Mouse (Mus musculus): ENCODE measurements around the gene Tmem54.

The Tmem54 gene

DNA sequence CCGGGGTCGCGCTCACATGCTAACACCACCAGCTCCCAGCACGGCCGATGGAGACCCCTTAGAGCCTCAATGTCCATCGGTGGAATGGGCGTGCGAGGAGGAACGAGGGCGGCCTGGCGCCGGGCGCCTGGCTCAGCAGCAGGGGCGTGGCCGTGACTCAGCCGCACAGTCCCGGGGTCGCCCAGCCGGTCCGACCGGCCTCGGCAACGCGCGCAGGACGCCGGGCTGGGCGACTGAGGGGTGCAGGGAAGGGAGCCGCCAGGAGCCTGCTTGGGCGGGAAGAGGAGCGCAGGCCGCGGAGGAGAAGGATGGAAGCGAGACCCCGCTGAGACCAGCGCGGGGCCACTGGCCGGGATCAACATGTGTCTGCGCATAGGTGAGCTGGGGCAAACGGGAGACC is at the start of gene Tmem54:
Gene Tmem54 (plus strand): TSS at position 193 of the 400 bp plus-strand sequence.
- DNase-seq (ENCODE audit: low spot score): peak; percentile 41

DNA sequence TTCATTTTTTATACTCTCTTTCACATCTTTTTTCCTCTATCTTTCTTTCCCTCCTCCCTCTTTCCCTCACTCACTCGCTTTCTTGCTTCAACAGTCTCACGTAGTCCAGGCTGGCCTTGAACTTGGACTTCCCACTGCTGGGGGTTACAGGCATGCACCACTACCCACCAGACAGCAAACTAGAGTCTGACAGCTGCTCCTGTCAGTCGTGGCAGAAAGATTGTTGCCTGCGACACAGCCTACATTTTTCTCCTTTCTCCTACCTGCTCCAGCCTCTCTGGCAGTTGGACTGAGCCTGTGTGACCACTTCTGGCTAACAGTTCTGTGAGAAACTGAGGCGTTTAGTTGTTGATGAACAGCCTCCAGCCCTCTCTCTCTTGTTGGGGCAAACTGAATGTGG is 49.8 kb upstream of the Tmem54 start:
- DNase-seq (ENCODE audit: low spot score): no peak

DNA sequence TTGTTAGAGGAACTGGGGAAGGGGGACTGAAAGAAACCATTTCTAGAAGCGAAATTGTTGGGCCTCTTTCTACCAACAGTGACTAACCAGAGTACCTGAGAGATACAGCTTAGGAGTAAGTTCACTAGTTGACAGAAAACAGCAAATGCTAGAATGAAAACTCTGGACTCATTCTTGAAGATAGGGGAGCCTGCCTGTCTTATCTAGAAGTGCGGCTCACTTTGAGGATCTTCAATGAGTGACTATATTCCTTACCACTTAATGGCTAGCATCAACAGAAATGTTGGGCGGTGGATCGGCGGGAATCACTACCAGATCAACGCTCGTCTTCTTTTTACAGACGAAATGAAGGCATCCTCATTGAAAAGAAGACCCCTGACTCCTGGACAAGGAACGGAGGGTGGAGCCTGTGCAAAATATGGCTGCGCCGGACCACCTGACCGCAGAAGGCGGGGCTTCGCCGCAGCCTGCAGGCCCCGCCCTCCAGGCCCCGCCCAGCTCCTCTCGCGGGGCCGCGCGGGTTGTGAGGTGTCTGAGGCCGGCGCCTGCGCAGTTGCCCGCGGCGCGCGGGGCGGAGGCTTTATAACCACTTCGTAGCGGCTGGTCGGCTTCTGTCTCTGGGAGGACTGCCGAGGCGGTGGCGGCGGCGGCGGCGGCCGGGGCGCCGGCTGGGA is 47.7 kb upstream of the Tmem54 start:
- peak; percentile 93 for DNase-seq (ENCODE audit: low spot score)

DNA sequence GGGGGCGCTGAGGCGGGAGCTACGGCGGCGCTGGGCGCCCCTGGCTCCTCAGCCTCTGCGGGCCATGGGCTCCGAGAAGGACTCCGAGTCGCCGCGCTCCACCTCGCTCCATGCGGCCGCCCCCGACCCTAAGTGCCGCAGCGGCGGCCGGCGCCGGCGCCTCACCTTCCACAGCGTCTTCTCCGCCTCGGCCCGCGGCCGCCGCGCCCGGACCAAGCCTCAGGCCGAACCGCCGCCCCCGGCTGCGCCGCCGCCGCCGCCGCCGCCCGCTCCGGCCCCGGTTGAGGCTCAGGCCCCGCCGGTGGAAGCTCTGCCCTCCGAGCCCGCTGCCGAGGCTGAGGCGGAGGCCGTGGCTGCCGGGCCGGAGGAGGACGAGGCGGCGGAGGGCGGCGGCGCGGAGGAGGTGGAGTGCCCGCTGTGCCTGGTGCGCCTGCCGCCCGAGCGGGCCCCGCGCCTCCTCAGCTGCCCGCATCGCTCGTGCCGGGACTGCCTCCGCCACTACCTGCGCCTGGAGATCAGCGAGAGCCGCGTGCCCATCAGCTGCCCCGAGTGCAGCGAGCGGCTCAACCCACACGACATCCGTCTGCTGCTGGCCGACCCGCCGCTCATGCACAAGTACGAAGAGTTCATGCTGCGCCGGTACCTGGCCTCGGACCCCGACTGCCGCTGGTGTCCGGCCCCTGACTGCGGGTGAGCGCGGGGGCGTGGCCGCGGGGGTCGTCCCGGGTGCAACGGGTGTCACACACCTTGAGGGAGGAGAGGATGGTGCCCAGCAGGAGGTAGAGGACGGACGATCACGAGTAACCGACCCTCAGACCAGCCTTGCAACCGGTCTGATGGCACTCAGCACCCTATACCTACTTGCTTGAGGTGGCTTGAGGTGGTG is 46.9 kb upstream of the Tmem54 start, which contains the start of gene Rnf19b:
Gene Rnf19b (plus strand): TSS at position 65 of the 886 bp plus-strand sequence.
- peak; percentile 48 for DNase-seq (ENCODE audit: low spot score)

DNA sequence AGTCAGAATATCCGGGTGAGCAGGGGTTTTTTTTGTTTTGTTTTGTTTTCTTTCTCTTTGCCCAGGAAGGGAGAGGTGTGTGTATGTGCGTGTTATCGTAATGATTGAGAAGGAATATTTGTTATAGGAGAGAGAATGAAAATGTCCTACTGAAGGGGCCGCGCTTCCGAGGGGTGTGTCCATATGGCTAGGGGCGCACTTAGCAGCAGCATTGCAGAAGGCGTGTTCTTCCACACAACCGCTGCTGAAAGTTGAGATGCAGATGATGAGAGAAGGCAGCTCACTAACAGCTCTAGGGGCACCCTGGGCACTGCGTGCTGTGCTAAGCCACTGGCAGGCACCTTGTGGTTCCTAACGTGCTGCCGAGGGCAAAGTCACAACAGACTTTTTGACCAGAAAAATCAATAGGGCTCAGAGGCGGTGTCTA is 46.2 kb upstream of the Tmem54 start:
- DNase-seq (ENCODE audit: low spot score): peak; percentile 34

DNA sequence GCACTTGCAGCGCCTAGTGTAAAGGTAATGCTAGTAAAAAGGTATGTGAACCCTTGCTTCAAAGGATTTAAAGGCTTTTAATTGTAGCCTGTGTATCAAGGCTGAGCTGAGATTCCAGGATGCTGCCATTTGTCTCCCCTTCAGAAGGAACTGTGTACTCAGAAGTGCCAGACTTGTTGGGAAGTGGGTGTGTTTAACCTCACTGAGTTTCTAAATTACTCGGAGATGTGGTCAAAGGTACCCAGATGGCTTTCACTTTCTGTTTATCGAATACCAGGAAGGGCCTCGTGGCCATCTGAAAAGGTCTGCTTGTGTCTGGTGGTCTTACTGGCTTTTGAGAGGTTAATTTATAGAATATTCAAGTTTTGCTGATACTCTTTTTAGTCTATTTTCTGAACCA is 45.4 kb upstream of the Tmem54 start:
- no peak for DNase-seq (ENCODE audit: low spot score)

DNA sequence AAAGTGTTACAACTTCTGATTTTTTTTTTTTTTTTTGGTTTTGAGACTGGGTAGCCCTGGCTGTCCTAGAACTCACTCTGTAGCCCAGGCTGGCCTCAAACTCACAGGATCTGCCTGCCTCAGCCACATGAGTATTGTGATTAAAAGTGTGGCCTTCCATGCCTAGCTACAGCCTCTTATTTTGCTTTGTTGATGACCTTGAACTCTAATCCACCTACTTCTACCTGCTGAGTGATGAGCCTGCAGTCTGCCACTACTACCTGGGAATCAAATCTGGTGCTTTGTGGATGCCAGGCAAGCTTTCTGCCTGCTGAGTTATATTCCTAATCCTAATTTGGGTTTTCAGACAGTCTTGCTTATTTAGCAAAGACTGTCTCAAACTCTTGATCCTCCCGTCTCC is 43.9 kb upstream of the Tmem54 start:
- DNase-seq (ENCODE audit: low spot score): no peak

DNA sequence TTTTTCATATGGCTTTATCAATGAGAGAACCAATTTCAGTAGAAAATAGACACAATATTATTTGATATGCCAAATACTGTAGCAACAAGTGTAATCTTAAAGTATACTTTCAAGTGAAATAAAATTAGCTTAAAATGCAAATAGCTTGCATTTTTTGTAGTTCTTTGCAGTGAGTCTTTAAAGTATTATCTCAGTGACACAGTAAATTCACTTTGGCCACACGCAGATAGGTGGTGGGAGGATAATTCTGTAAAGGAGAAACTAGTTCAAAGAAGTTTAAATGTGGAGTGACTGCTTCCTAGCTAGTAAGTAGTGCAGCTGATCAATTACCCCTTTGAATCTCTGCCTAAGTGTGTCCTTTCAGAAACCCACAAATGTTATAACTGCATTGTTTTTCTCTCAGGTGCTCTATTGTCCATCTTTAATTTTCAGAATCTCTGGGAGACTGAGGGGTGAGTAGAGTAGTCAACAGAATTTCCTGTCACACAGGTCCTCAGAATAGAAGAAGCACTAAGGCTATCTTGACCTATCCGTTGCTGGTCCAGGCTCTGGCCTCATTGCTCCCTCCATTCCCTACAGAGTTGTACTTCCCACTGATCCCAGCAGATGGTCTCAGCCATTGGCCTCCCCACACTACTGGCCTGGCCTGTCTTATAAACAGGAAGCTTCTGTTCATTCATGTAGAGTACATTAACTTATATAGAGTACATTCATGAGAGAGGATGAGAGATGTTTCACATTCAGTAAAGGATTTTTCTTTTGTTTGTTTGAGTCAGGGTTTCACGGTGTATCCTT is 42.9 kb upstream of the Tmem54 start:
- DNase-seq (ENCODE audit: low spot score): no peak

DNA sequence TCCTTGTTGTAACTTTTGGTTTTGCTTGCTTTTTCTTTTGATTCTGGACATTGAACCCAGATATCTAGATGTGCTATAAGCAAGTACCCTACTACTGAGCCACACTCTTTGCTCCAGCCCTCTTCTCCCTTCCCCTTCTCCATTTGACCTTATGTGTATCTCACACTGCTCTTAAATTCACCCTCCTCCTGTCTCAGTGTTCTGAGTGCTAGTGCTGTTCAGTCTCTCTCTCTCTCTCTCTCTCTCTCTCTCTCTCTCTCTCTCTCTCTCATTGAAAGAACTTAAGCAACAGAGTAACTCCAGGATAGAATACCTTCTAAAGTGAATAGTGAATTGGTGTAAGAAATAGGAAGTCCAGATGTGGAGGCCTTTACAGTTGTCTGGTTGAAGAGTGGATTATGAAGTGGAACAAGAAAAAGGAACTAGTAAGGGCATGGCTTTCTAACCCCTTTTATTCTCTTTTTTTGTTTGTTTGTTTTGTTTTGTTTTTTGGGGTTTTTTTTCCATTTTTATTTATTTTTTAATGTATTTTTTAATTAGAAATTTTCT is 39.6 kb upstream of the Tmem54 start:
- DNase-seq (ENCODE audit: low spot score): no peak

DNA sequence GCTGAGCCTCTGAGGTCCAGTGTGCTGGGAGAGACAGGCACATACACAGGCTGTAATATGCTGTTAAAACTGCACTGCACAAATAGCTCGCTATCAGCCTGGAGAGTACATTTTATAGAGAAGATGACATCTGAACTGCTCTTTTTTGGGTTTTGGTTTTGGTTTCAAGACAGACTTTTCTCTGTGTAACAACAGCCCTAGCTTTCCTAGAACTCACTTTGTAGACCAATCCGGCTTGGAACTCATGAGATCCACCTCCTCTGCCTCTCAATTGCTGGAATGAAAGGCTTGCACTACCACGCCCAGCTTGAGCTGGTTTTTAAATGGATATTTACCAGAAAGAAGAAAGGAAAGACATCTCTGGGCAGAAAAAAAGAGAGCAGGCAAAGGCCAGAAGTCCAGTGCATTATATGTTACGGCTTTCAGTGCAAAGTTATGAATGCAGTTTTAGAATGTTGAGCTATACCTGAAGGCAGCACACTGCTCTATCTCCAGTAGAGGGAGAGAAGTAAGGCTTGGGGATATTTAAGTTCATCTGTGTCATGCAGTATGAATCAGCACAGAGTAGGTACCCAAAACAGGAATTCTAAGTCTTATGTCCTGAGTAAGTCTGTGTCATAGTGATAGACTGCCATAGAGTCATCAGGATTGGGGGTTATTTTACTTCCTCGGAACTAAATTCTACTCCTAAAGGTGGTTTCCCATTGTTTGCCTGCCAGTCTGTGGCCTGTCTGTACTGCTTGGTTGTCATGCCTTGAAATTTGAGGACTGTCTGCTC is 37.5 kb upstream of the Tmem54 start:
- no peak for DNase-seq (ENCODE audit: low spot score)

DNA sequence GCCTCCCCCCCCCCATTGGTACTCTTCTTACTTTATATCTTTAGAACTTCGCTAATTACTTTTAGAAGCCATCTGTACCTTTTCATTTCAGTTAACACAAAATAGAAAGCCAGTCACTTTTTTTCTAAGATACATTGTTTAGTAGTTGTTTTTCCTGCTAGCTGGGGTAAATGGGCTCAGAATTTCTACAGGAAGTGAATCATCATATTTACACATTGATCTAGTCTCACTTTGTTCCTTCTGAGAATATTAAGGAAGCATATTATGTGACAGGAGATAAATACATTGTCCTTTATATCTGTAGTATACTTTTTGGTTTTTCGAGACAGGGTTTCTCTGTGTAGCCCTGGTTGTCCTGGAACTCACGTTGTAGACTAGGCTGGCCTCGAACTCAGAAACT is 36.5 kb upstream of the Tmem54 start:
- DNase-seq (ENCODE audit: low spot score): no peak

DNA sequence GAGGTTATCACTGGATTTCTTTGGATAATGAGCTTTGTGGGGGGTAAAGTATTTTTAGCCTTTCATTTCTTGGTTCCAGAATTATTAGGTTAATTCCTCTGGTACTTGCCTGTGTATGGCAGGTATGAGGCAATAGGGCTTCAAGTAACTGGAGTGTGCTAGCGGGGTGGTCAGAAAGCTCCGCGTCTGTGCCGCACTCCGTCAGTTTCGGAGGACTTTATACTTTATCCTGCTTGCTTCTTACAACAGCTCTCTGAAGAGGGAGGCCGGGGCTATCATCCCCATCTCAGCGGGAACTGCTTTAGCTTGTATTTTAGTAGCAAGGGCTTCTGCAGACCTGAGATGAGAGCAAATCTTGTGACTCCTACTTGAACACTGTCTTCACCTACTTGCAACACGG is 26.2 kb upstream of the Tmem54 start:
- no peak for DNase-seq (ENCODE audit: low spot score)

DNA sequence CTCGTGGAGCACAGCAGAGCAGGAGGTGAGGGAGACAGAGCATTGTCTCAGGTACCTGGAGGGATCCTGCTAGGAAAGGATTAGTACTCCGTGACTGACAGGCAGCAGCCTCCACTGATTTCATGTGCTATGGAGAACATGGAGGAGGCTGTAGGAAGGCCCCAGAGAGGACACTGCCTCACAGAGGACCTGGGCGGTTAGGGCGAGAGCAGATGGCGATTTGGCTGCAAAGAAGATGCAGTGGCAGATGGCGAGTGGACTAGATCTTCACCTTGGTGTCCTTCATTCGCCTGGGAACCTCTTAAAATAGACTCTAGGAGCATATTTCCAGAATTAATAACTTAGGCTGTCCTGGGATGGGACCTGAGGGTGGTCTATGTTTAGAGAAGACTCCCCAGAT is 24.3 kb upstream of the Tmem54 start:
- no peak for DNase-seq (ENCODE audit: low spot score)

DNA sequence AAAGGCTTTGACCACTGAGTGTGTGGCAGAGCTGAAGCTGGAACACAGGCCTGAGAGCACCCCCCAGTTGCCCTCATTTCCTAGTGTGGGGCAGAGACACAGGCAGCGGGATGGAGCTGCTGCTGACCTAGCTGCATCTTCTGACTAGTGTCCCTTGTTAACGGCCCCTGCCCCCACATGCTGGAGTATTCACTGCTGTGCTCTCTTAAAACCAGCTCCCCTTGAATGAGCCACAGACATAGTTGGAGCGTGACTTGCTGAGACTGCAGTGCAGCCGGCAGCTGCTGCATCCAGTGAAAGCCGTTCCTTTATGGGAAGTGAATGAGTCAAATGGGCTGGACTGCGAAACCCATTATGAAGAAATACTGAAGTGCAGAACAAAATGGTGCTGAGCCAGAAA is 23.8 kb upstream of the Tmem54 start:
- no peak for DNase-seq (ENCODE audit: low spot score)

DNA sequence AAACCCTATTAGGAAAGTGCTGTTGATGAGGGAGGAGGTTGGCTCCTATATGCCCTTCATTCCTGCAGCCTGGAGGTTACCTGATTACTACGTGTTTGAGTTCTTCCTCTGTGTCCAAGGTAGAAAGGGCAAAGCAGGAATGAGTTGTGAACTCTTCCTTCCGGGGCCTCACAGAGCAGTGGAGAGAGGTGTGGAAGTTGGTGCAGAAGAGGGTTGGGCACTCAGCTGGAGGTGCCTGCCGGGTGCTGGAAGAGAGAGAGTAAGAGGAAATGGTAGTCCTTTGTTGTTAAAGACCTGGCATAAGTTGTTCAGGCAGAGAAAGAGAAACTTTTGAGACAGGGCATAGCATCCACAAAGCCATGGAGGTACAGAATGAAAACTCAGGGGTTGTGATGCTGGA is 23.4 kb upstream of the Tmem54 start:
- no peak for DNase-seq (ENCODE audit: low spot score)

DNA sequence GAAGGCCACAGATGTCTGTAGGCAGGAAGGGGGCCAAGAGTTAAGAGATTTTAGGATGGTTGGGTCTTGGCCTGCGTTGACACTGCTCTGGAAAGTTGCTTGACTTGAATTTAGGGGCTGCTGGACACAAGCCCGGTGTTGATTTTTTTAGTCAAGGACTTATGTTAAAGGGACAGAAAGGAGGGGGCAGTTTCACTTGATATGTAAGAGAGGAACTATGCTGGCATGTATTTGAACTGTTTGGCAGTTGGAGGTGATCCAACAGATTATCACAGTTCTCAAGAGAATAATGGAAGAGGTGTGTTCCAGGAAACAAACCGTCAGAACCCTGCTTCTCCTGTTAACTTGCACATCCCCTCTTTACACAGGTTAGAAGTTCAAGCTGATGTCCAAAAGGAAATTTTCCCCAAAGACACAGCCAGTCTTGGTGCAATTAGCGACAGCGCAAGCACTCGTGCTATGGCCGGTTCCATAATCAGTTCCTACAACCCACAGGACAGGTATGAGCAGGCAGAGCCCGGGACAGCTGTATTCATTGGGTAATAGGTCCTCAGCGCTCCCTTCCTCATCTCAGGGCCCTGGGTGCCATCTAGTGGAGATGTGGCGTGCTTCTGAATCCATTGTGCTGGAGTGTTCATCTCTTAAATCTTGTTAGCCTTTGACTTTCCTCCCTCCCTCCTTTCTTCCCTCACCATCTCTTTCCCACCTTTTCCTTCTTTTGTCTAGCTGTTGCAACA is 22.8 kb upstream of the Tmem54 start:
- DNase-seq (ENCODE audit: low spot score): peak; percentile 63

DNA sequence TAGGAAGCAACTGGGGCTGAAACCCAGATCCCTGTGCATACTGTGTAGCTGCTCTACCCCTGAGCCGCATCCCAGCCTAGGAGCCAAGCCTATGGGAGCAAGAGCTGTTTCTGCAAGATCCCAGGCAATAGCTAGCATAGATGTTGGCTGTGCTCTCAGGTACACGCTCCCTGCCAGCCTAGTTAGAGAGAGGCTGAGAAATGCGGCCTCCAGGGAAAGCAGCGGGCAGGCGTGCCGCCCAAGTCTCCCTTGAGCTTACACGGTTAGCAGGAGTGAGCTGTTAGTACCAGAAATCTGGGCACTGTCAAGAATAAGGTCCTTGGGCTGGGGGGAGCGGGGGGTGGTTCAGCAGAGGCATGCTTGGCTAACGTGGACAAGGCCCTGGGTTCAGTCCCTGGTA is 20.5 kb upstream of the Tmem54 start:
- no peak for DNase-seq (ENCODE audit: low spot score)

DNA sequence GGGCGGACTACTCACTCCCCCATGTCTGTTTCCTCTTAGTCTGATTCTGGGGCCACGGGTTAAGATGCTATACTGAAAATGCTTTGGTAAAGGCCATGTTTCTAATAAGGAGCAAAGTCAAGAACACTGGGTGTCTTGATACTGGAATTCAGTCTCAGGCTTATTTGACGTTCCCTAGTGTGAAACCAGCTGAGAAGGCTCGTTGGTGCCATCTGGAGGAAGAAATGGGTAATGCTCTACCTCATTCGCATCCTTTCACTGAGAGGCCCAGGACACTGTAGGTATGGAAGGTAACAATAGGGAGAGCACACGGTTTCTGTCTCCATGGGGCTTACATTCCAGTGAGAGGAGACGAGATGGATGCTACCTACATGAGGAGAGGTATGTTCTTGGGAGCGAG is 19.3 kb upstream of the Tmem54 start:
- DNase-seq (ENCODE audit: low spot score): peak; percentile 42

DNA sequence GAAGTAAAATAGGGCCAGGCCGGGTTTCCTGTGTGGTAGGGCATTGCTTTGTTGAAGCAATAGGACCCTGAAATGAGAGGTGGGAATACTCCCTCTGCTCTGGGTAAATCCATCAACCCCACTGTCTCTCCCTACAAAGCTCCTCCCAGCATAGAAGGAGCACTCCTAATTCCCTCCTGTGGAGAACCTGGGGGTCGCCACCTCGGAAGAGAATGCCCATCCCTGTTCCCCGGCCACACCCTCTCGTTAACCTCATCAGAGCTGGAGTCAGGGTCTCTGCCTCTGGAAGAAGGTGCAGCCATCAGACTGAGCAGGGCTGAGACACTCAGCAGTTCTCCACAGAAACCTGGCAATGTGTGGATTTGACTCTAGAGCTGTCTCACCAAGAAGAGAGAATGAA is 17.5 kb upstream of the Tmem54 start:
- no peak for DNase-seq (ENCODE audit: low spot score)

DNA sequence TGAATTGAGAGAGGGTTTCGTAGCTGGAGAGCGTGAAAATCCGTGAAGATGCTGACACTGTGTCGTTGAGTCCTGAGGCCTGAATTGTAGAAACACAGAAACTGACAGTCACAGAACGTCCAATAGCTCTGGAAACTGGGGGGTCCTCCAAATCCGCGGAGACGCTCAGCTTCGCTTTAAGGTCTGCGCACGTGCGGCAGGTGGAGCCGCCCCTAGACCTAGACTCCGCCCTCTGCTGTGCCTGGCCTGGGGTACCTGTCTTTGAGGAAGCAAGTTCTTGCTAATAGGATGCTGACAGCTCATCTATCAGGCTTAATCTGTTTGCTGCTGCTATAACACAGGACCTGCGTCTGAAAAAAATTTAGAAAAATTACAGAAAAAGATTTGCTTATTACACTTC is 10.1 kb upstream of the Tmem54 start:
- no peak for DNase-seq (ENCODE audit: low spot score)

DNA sequence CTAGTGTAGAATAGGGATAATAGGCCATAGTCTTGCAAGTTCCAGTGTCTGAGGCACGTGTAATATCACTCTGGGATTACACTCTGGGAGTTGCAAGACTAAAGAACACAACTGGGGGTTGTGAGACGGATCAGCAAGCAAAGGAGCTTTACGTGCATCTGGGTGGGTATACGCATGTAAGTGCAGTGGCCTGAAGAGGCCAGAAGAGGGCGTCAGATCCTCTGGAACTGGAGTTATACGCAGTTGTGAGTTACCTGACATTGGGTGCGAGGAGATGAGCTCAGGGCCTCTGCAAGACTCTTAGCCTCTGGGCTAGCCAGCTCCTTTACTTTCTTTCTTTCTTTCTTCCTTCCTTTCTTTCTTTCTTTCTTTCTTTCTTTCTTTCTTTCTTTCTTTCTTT is 8.3 kb upstream of the Tmem54 start:
- no peak for DNase-seq (ENCODE audit: low spot score)
